Comparison of ENCODE assay signal across 7 mouse cellular contexts in the genomic region with DNA sequence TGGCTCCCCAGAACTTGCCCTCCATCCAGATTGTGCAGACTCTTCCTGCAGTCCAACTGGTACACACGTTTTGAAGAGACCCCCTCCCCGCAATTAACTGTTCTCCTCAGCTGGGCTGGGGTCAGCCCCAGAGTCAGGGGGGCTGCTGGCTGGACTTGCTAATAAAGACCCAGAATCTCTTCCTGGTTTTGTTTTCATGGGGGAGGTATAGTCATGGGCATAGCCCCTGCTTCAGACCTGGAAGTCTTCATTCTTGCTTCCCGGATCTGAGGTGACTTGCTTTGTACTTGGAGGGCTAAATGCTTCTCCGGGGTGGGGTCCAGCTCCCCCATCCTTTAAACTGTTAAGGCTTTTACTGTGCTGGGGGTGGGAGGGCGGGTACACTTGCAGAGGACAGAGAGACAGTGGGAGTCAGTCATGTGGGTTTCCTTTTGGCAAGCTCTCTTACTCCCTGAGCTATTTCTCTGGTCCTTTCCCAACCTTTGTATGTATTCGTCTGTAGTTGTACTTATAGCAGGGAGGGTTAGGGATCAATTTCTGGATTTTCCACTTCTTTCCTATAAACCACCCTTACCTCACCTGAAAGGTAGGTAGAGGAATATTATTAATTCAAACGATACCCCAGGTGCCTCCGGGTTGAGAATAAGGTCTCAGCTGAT. TPM values are rescaled to one million over a fixed set of nuclear protein-coding genes. Genes with fewer than 3 reads are reported as not detected.
DNase-seq lines count a peak whose midpoint lies in the region; ATAC-seq and TF ChIP-seq lines count a peak whose summit lies in the region.

A gene (plus strand): TSS at position 205 of the 659 bp plus-strand sequence.

- peaks cover 27% of the 10 kb centered on the region for H3K36me3 ChIP-seq in lung, embryonic 15.5 days
- H3K36me3 ChIP-seq in forebrain, embryonic 14.5 days (ENCODE audit: control insufficient read depth, insufficient read depth, low read length): peaks cover 41% of the 10 kb centered on the region

- H3K9ac ChIP-seq in lung, embryonic 15.5 days: peak within 1 kb of the TSS; percentile 32
- H3K9ac ChIP-seq in forebrain, embryonic 14.5 days (ENCODE audit: low read length): peak within 1 kb of the TSS; percentile 75

- H3K4me1 ChIP-seq in lung, embryonic 15.5 days: peaks cover 57% of the 10 kb centered on the region
- H3K4me1 ChIP-seq in forebrain, embryonic 14.5 days (ENCODE audit: control insufficient read depth, insufficient read depth, low read length): peaks cover 35% of the 10 kb centered on the region
- peaks cover 68% of the 10 kb centered on the region for H3K4me1 ChIP-seq in olfactory bulb, adult 2 months (ENCODE audit: control insufficient read depth, insufficient read depth, low read length)

- no peak for TF ChIP-seq CTCF in olfactory bulb, adult 2 months (IDR thresholded peaks at IDR 0.05; ENCODE audit: insufficient read depth, low read depth, low read length)

- H3K27ac ChIP-seq in lung, embryonic 15.5 days: peak within 1 kb of the TSS; percentile 70
- peak within 1 kb of the TSS; percentile 96 for H3K27ac ChIP-seq in forebrain, embryonic 14.5 days (ENCODE audit: low read depth, low read length)
- peak within 1 kb of the TSS; percentile 99 for H3K27ac ChIP-seq in olfactory bulb, adult 2 months (ENCODE audit: insufficient read depth, low read depth, low read length)

- H3K4me3 ChIP-seq in lung, embryonic 15.5 days: peak within 1 kb of the TSS; percentile 30
- H3K4me3 ChIP-seq in forebrain, embryonic 14.5 days (ENCODE audit: low read depth, low read length): peak within 1 kb of the TSS; percentile 34
- peak within 1 kb of the TSS; percentile 45 for H3K4me3 ChIP-seq in olfactory bulb, adult 2 months (ENCODE audit: insufficient read depth, low read depth, low read length)

- H3K27me3 ChIP-seq in lung, embryonic 15.5 days: no peaks in the 10 kb centered on the region
- H3K27me3 ChIP-seq in forebrain, embryonic 14.5 days (replicated peaks; ENCODE audit: control insufficient read depth, insufficient read depth, low read length): no peaks in the 10 kb centered on the region

- no peaks in the 10 kb centered on the region for H3K9me3 ChIP-seq in lung, embryonic 15.5 days
- H3K9me3 ChIP-seq in forebrain, embryonic 14.5 days (replicated peaks; ENCODE audit: control insufficient read depth, low read length): no peaks in the 10 kb centered on the region

- ATAC-seq in lung, embryonic 15.5 days (ENCODE audit: borderline replicate concordance, extremely low read depth, low FRiP score, low TSS enrichment): no peak
- ATAC-seq in forebrain, embryonic 14.5 days: no peak
- no peak for ATAC-seq in CD4-positive, CD25-positive, alpha-beta regulatory T cell, adult 4 months

- intact Hi-C loops in left cerebral cortex, postnatal 14 days (cut with DNase I): loop anchor here (5.0 kb wide), 1 partner anchor 80 kb away; a partner anchor contains a TSS

- no peak for TF ChIP-seq POLR2A in olfactory bulb, adult 2 months (IDR thresholded peaks at IDR 0.05; ENCODE audit: insufficient read depth, low read depth, low read length)

- 30% methylated on average over 8 of the region's 8 CpGs for WGBS in lung, embryonic 15.5 days
- 28% methylated on average over 8 of the region's 8 CpGs for WGBS in forebrain, embryonic 14.5 days
- WGBS in olfactory bulb, adult 2 months: 10% methylated on average over 8 of the region's 8 CpGs

- H3K4me2 ChIP-seq in lung, embryonic 15.5 days: peak within 1 kb of the TSS; percentile 65
- peak within 1 kb of the TSS; percentile 91 for H3K4me2 ChIP-seq in forebrain, embryonic 14.5 days (ENCODE audit: low read length)

- DNase-seq in lung, postnatal 4 days: no peak
- no peak for DNase-seq in forebrain, embryonic 14.5 days (ENCODE audit: low spot score)
- no peak for DNase-seq in left cerebral cortex, postnatal 14 days (ENCODE audit: low spot score in 2 of 2)
- DNase-seq in natural killer cell, adult 2 months (ENCODE audit: low spot score in 2 of 2): no peak

RNA-seq across cellular contexts. Expression of the gene that starts here (rescaled TPM):
- 2.8 and 3.7 TPM in 2 replicates for polyA plus RNA-seq in lung, embryonic 15.5 days (2015; fragmentation: Nextera tagmentation; extraction: Ambion mirVana)
- polyA plus RNA-seq in forebrain, embryonic 14.5 days (2014; fragmentation: Nextera tagmentation; extraction: Ambion mirVana): 9.8 and 17.7 TPM in 2 replicates
- 10 to 100 TPM; 86.6 to 92.4 TPM for total RNA-seq in left cerebral cortex, postnatal 14 days (2021)
- polyA plus RNA-seq in olfactory bulb, adult 2 months (2012; ENCODE audit: insufficient read depth, insufficient read length, low replicate concordance, missing spikeins): not detected in 2 replicates
- under 1 TPM in 1 of 2 experiments, not detected in 1; 0.61 TPM for polyA plus RNA-seq in CD4-positive, CD25-positive, alpha-beta regulatory T cell, adult 4 months (2017; shearing (Covaris generic))
